Mouse (Mus musculus) brain, embryonic 14.5 days (tissue): ENCODE data around the gene Pcf11. TPM values are rescaled to one million over a fixed set of nuclear protein-coding genes. Genes with fewer than 3 reads are reported as not detected.

Experiments used
- DNase-seq: peaks from one replicate; pipeline ENCODE4 v3.0.0-alpha.2; 2011; ENCODE audit warnings: low read depth
- CTCF ChIP-seq: fragments of 200-500 bp; IDR thresholded peaks from 2 replicates; pipeline ENCODE4 v1.5.1; 2012; ENCODE audit warnings: inconsistent platforms, mild to moderate bottlenecking, moderate library complexity, borderline replicate concordance; ENCODE audit not compliant: insufficient read depth, insufficient read length; ENCODE audit errors: extremely low read depth
- POLR2A ChIP-seq: fragments of 200-500 bp; IDR thresholded peaks from 2 replicates; pipeline ENCODE4 v1.6.1; 2012; ENCODE audit warnings: mild to moderate bottlenecking, inconsistent platforms, borderline replicate concordance; ENCODE audit not compliant: poor library complexity, insufficient read depth, insufficient read length, severe bottlenecking; ENCODE audit errors: extremely low read depth
- polyA plus RNA-seq: library from polyadenylated mRNA; depleted of rRNA; stranded (reverse); fragments of >200 nt; gene quantifications from 2 replicates; pipeline ENCODE4 v1.2.3, GENCODE M21; 2012; rRNA removed

The Pcf11 gene
- 28.1 TPM in 2 replicates for polyA plus RNA-seq

DNA sequence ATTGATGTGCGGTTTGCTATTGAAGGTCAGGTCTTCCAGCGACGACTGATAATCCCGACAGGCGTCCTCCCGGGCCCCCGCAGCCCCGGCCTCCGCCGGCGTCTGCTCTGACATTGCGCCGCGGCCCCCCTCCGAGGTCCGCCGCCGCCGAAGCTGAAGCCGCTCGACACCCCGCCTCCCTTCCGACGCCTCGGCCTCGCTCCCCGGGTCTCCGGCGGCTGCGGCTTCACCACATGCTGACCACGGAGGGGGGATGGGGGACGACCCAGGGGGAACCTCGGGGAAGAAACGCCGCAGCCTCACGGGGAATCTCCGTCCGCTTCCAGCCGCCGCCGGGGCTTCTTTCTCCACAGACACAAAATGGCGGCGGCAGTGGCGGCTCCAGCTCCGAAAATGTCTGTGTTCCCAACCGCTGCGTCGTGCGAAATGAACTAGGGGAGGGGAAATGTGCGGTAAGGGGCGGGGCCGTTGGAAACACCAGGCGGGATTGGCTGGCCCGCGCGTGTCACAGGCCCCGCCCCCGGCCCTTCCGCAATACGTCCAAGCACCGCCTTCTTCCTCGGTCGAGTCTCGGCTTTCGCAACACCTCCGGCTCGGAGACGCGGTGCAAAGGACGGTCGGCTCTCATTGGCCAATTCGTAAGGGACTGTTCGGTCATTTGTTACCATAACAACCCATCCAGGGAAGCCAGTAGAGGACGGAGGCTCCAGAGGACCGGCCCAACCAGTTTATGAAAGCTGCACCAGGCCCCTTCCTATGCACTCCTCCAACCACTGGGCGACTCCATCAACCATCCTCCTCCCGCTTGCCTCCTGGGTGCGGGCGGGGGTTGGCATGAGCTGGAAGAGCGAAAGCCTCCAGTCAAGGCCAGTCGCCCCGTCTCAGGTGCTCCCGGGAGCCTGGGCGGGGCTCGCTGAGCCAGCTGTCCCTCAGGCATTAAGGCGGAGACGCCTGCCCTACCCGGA lies at the start of gene Pcf11:
Gene Pcf11, minus strand, starts transcription at position 428 of the 965 bp plus-strand sequence.
- TF ChIP-seq POLR2A: peak; percentile 65; the same call in 1 of the 2 replicates
- no peak for TF ChIP-seq CTCF
- peak; percentile 100 for DNase-seq

DNA sequence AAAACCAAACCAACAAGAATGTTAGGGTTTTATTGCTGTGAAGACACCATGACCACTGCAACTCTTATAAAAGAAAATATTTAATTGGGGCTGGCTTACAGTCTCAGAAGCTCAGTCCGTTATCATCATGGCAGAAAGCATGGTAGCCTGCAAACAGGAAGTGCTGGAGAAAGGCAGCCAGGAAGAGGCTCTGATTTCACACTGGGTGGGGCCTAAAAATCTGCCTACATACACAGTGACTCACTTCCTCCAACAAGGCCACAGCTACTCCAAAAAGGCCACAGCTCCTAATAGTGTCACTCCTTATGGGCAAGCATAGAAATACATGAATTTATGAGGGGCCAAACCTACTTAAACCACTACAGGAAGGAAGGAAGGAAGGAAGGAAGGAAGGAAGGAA lies 45.3 kb upstream of the Pcf11 start:
- DNase-seq: no peak
- no peak for TF ChIP-seq CTCF

DNA sequence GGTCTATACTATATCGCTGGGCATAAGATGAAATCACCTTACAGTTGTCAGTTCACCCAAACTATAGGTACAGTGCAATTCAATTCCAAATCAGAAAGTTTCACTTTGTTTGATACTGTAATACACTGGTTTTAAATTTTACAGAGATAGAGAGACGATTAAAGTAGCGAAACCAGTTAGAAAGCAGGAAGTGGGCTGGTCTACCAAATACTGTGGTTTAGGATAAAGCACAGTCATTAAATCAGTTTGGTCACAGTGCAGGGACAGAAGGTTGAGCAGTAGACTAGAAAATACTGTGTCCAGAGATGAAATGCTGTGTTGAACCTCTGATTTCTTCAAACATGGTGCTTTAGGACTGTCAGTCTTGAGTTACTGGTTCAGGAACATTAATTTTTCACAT lies 41.9 kb upstream of the Pcf11 start:
- TF ChIP-seq CTCF (no peak), POLR2A (no peak)
- no peak for DNase-seq

DNA sequence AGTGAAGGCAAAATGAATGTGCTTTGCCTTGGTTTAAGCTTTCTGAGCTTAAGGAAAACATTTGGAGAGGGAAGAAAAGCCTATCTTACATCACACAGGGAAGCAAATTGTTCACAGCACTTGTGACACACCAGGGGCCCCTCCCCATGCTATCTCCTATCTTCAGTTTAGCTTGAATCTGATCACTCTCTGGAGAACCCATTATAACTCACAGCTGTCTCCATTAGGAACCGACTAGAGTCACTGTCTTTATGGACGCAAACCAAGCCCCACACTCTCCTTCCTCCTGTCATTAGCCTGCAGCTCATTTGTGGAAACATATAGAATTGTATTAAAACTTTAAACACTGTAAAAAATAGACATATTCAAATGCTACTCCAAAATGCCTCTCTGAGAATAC lies 39.8 kb upstream of the Pcf11 start:
- no peak for DNase-seq

DNA sequence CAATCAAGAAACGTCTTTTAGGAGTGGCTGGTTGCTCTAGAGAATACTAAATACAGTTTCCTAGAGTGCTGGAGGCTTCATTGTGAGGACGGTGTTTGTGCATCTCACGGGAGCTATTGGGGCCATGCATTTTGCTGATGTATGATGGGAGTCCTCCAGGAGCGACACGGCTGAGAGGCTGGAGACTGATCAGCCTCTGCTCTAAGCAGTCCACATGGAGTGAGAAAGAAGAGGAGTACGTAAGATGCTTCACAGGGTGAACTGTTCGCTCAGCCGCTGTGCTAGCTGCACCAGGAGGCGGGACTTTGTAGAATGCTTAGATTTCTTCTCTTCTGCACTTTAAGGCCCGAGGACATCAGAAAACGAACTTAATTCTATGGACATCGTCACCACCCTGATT lies 37.0 kb upstream of the Pcf11 start:
- TF ChIP-seq CTCF (no peak), POLR2A (no peak)
- DNase-seq: no peak

More for the DNA sequence above, 39.8 kb upstream of the Pcf11 start:
- no peak for TF ChIP-seq CTCF
- no peak for TF ChIP-seq POLR2A

DNA sequence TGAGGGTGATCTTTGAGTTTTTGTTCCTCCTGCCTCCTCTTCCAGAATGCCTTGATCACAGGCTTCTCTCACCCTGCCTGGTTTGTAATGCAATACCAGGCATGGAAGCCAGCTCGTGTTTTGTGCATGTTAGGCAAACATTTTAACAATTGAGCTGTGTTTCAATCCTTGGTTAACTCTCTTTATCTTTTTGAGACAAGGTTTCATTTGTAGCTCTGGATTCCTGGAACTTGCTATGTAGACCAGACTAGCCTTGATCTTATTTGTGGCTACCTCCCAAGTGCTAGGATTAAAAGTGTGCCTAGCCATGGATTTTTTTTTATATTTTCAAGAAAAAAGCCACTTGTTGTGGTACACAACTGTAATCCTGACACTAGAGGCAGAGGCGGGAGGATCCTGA lies 35.8 kb upstream of the Pcf11 start:
- TF ChIP-seq CTCF (no peak), POLR2A (no peak)
- no peak for DNase-seq

DNA sequence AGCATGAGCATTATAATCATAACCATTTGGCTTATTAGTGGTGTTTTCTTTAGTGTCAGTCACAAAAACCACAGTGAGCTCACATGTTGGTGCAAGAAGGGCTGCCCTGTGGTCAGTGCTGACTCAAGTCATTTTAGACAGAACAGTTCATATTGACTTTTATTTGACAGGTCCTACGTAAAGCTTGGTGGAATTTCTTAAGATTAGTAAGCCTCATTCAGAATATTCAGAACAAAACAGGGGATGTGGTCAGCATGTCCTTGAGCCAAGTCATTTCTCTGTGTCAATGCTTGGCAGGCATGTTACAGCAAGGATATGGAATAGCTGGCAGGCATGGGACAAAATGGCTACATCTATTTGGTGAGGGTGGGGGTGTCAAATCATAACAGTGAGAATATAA lies 33.9 kb upstream of the Pcf11 start:
- TF ChIP-seq CTCF (no peak), POLR2A (no peak)
- no peak for DNase-seq

DNA sequence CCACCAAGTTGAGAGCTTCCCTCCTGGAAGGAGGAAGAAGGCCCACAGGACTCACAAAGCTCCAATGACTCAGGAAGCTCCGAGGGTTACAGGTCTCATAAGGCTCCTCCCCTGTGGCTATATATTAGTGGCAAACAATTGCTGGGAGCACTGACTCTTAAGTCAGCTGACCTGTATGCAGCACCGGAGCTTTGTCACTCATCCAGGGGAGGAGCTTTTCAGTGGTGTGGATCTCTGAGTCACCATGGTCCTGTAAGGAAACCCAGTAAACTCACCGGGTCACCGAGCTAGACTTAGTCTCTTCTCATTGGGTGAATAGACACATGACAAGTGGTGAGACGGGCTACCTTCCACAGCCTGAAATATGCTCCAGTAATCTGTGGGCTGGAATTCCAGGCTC lies 29.0 kb upstream of the Pcf11 start:
- TF ChIP-seq POLR2A: no peak
- no peak for TF ChIP-seq CTCF
- no peak for DNase-seq

DNA sequence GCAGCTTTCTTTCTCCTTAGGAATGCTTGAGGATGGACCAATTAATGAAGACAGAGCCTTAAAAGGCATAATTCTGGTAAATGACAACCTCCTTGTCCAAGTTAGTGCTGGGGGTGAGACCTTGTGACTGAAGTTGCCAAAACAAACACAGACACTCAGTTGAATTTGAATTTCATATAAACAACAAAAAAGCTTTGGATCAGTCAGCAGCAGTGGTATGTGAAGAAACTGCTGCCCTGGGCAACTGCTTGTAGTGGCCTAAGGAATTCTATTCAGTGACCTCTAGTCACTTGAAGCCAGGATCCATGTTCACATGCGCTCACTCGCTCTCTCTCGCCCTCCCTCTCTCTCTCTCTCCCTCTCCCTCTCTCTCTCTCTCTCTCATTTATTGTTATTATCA lies 26.7 kb upstream of the Pcf11 start:
- peak; percentile 4 for DNase-seq
- TF ChIP-seq CTCF: no peak
- no peak for TF ChIP-seq POLR2A

DNA sequence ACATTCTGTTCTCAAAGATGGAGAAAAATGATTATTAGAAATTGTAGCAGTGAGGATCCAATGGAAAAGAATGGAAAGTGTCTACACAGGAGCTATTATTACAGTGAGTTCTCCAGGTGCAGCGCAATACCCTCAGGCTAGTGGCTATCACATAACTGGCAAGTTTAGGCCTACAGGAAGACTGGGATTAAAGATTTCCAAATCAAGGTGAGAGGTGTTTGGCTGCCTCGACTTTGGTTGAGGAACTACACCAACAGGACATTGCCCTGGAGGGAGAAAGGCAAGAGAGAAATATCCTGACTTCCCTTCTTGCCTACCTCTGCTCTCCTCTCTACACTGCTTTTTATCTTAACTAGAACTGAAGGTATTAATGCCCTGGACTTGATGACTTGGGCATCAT lies 19.4 kb upstream of the Pcf11 start:
- TF ChIP-seq POLR2A: no peak
- TF ChIP-seq CTCF: no peak
- no peak for DNase-seq

DNA sequence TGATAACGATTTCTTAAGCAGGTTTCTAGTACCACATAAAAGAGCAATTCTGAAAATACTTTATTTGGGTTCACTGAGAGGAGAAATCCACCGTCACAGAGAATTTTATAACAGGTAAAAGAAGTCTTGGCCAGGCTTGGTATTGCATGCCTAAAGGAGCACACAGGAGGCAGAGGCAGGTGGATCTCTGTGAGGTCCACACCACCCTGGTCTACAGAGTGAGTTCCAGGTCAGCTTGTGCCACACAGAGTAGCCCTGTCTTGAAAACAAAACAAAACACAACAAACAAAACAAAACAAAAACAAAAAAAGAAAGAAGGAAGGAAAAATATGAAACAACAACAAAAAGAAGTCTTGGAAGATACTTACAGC lies 18.6 kb upstream of the Pcf11 start:
- TF ChIP-seq POLR2A: no peak
- TF ChIP-seq CTCF: no peak
- DNase-seq: no peak

DNA sequence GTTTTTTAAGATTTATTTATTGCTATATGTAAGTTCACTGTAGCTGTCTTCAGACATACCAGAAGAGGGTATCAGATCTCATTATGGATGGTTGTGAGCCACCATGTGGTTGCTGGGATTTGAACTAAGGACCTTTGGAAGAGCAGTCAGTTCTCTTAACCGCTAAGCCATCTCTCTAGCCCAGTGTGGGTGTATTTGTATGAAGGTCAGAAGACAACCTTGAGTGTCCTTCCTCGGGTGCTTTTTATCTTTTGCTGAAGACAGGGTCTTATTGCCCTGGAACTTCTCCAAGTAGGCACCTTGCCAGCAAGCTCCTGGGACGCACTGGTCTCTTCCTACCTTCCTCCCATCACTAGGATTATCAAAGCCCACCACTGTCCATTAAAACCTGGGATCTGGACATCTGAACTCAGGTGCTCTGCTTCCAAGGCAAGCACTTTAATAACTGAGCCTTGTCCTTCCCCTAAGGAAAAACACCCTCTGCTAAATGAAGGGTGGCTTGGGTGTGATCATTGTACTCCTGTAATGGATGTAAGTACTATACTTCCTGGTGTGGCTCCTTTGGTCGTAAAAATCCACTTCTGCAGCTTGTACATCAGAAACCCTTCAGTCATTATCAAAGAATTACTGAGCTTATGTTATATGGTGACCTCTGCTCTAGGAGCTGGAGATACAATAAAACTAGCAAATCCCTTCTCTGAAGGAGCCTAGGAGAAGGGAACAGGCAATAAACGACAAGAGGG lies 18.0 kb upstream of the Pcf11 start:
- no peak for TF ChIP-seq POLR2A

DNA sequence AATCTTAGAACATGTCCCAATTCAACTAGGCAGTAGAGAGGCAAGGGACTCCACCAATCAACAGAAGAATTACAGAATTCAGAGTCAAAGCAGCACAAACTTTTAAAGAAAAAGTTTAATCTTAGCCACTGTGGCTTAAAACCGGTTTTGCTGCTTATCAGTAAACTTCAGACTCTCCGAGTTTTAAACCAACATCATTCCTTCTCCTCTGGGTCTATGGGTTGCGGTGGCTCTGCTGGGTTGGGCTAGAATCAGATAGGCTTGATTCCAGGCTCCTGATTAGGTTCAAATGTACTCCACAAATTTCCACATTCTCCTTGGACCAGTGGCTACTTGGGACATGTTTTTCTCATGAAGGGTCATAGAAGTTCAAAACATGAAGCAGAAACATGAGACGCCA lies 7.6 kb upstream of the Pcf11 start:
- TF ChIP-seq CTCF (no peak), POLR2A (no peak)
- no peak for DNase-seq

More for the DNA sequence above, 18.0 kb upstream of the Pcf11 start:
- no peak for DNase-seq
